Mouse (Mus musculus): Measurements from ENCODE around the gene Fhit. TPM values are rescaled to one million over a fixed set of nuclear protein-coding genes. Genes with fewer than 3 reads are reported as not detected.
"Not testable (repeated sequence)": the region's sequence is repeated elsewhere in the genome, so short reads cannot be mapped to it uniquely, and the experiment has no call there.

The Fhit gene
- polyA plus RNA-seq, 1 experiment from 2014 or later, result 13.3 TPM

DNA sequence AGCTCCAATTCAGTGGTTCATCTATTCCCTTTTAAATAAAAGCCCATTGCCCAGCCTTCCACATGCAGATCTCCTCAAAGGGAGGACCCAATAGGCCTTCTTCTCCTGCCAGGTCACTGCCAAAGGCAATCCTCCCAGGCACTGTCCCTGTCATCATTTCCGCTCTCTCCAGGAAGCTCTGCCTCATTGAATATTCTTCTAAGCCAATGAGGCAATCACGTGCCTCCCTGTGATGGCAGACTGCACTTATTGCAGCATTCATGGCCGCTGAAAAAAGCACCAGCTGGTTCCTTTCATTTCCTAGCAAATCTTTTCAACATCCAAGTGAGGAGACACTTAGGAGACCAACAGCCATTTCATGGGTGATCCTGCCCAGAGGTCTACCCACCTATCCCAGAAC is 77.9 kb downstream of the Fhit start:
- Histone ChIP-seq H3K27ac (no peak overlapping the region), H3K4me2 (ENCODE audit: low read length) (no peak overlapping the region), H3K27me3 (ENCODE audit: insufficient read depth, low read length) (no peaks in the 10 kb centered on the region), H3K4me3 (replicated peaks; ENCODE audit: low read depth, low read length) (no peak overlapping the region), H3K9ac (ENCODE audit: low read depth, low read length) (no peak overlapping the region), H3K4me1 (replicated peaks; ENCODE audit: insufficient read depth, low read length) (no peaks in the 10 kb centered on the region), H3K36me3 (ENCODE audit: insufficient read depth, low read length) (no peaks in the 10 kb centered on the region), H3K9me3 (replicated peaks; ENCODE audit: low read length) (no peaks in the 10 kb centered on the region)
- TF ChIP-seq CTCF (IDR thresholded peaks at IDR 0.05; ENCODE audit: low read depth), result no peak
- no peak for ATAC-seq (replicated peaks; ENCODE audit: low FRiP score, low read depth)
- no peak for DNase-seq (ENCODE audit: low spot score)
- 48% methylated on average over 3 of the region's 3 CpGs for WGBS

- no peak for TF ChIP-seq CTCF (IDR thresholded peaks at IDR 0.05; ENCODE audit: low read depth)
- WGBS, result 46% methylated on average over 5 of the region's 5 CpGs
- Histone ChIP-seq H3K9ac (ENCODE audit: low read depth, low read length) (no peak overlapping the region), H3K4me1 (replicated peaks; ENCODE audit: insufficient read depth, low read length) (no peaks in the 10 kb centered on the region), H3K9me3 (replicated peaks; ENCODE audit: low read length) (no peaks in the 10 kb centered on the region), H3K4me3 (replicated peaks; ENCODE audit: low read depth, low read length) (no peak overlapping the region), H3K27ac (no peak overlapping the region), H3K4me2 (ENCODE audit: low read length) (no peak overlapping the region), H3K36me3 (ENCODE audit: insufficient read depth, low read length) (no peaks in the 10 kb centered on the region), H3K27me3 (ENCODE audit: insufficient read depth, low read length) (no peaks in the 10 kb centered on the region)
- ATAC-seq (replicated peaks; ENCODE audit: low FRiP score, low read depth), result no peak
- peak; percentile 9 for DNase-seq (ENCODE audit: low spot score)
Measured at GRCm38 (mm10) chr14:11083462-11083861, 78.4 kb downstream of the Fhit start.

DNA sequence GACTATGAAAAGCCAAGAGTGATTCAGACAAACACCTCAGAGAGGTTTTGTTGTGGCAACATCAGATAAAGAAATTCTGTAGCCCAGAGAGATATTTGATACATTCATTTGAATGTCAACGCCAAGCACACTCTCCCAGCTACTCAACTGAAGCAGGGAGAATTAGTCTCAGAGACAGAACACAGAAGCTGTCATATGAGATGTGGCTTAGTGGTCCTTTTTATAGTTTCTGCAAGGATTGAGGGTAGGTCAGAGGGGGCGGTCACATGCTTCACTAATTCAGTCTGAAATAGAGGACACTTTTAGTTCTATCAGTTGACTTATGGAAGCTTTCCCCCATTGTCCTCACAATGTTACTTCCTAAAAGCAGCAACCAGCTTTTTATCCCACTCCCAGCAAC is 98.2 kb downstream of the Fhit start:
- Histone ChIP-seq H3K36me3 (ENCODE audit: insufficient read depth, low read length) (no peaks in the 10 kb centered on the region), H3K4me2 (ENCODE audit: low read length) (no peak overlapping the region), H3K27ac (no peak overlapping the region), H3K9me3 (replicated peaks; ENCODE audit: low read length) (no peaks in the 10 kb centered on the region), H3K4me3 (replicated peaks; ENCODE audit: low read depth, low read length) (no peak overlapping the region), H3K27me3 (ENCODE audit: insufficient read depth, low read length) (no peaks in the 10 kb centered on the region), H3K4me1 (replicated peaks; ENCODE audit: insufficient read depth, low read length) (no peaks in the 10 kb centered on the region), H3K9ac (ENCODE audit: low read depth, low read length) (no peak overlapping the region)
- no peak for ATAC-seq (replicated peaks; ENCODE audit: low FRiP score, low read depth)
- peak; percentile 70 for DNase-seq (ENCODE audit: low spot score)
- no peak for TF ChIP-seq CTCF (IDR thresholded peaks at IDR 0.05; ENCODE audit: low read depth)
- 53% methylated on average over 2 of the region's 2 CpGs for WGBS

DNA sequence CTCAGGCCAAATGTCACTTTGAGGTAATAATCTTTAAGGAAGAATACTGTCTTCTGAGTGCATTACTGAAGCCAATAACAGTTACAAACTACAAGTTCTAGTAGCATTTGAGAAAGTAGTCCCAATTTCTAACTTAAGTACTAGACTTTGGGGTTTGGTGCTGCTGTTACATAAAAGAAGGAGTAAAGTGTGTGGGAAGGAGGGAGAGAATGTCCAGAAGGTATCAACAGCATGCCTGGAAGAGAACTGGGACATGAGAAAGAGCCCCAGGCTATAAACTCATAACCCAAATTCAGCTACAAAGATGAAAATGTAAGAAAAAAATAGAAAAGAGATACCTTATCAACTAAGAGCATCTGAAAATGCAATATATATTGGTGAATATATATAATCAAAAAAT is 101.6 kb downstream of the Fhit start:
- Histone ChIP-seq H3K4me2 (ENCODE audit: low read length) (no peak overlapping the region), H3K4me1 (replicated peaks; ENCODE audit: insufficient read depth, low read length) (no peaks in the 10 kb centered on the region), H3K4me3 (replicated peaks; ENCODE audit: low read depth, low read length) (no peak overlapping the region), H3K27ac (no peak overlapping the region), H3K9me3 (replicated peaks; ENCODE audit: low read length) (no peaks in the 10 kb centered on the region), H3K36me3 (ENCODE audit: insufficient read depth, low read length) (no peaks in the 10 kb centered on the region), H3K27me3 (ENCODE audit: insufficient read depth, low read length) (no peaks in the 10 kb centered on the region), H3K9ac (ENCODE audit: low read depth, low read length) (no peak overlapping the region)
- no peak for DNase-seq (ENCODE audit: low spot score)
- no peak for ATAC-seq (replicated peaks; ENCODE audit: low FRiP score, low read depth)
- no peak for TF ChIP-seq CTCF (IDR thresholded peaks at IDR 0.05; ENCODE audit: low read depth)

DNA sequence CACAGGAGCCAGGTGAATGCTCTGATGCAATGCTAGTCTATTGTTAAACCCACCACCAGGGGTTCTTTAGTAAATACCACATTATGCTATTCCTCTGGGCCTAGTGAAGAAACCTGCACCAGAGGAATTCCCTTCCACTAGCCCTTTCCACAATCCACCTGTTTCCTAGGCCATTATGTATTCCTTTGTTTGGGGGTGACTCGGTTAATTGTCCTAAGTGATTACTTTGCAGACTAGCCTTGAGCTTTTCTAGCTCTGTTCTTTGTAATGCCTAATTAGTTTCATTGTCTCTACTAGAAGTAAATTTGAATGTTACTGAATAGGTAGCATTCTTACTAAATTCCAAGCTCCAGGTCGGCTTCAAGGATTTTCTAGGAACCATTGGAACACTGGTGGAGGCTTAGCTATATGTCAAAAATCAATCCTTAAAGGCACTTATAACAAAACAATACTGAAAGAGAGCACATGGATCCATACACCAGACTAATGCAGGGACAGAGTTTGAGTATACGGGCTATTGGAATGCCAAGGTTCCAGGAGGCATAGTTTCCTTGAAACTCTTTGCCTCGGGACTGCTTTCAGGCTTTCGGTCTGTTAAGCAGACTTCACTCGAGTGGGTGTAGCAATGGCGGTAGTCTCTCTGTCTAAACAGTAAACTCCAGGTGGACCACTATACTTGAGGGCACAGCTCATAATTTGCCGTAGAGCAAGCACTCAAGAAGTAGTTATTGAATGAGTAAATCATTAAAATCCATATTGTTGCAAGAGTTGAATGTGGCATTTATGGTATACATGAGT is 122.1 kb downstream of the Fhit start:
- not testable (repeated sequence) for H3K27me3 ChIP-seq (ENCODE audit: insufficient read depth, low read length); H3K9me3 ChIP-seq (replicated peaks; ENCODE audit: low read length); H3K4me2 ChIP-seq (ENCODE audit: low read length); ATAC-seq (replicated peaks; ENCODE audit: low FRiP score, low read depth); H3K9ac ChIP-seq (ENCODE audit: low read depth, low read length); DNase-seq (ENCODE audit: low spot score); H3K4me3 ChIP-seq (replicated peaks; ENCODE audit: low read depth, low read length); H3K27ac ChIP-seq; H3K36me3 ChIP-seq (ENCODE audit: insufficient read depth, low read length); H3K4me1 ChIP-seq (replicated peaks; ENCODE audit: insufficient read depth, low read length)
- WGBS, result 76% methylated on average over 8 of the region's 8 CpGs

DNA sequence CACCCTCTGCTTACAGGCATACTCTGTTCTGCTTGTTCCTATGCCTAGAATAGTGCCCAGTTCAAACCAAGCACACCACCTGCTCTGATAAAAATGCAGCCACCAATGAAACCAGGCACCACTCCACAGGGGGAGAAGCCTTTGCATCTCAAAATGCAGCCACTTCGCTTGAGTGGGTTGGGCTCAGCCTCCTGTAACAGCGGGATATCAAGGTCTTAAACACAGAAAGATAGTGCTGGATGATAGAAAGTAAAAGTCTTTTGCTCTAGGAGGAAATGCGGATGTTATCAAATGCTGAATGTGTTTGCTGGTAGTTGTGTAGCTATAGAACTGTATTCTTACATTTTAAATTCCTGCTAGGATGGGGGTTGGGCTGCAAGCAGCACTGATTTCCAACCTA is 140.4 kb downstream of the Fhit start:
- peak; percentile 3 for DNase-seq (ENCODE audit: low spot score)
- H3K4me2 ChIP-seq (ENCODE audit: low read length), result no peak overlapping the region
- 30% methylated on average over 3 of the region's 3 CpGs for WGBS
- no peaks in the 10 kb centered on the region for H3K9me3 ChIP-seq (replicated peaks; ENCODE audit: low read length)
- H3K27ac ChIP-seq, result no peak overlapping the region
- TF ChIP-seq CTCF (IDR thresholded peaks at IDR 0.05; ENCODE audit: low read depth), result no peak
- no peaks in the 10 kb centered on the region for H3K27me3 ChIP-seq (ENCODE audit: insufficient read depth, low read length)
- no peaks in the 10 kb centered on the region for H3K4me1 ChIP-seq (replicated peaks; ENCODE audit: insufficient read depth, low read length)
- no peak overlapping the region for H3K9ac ChIP-seq (ENCODE audit: low read depth, low read length)
- H3K36me3 ChIP-seq (ENCODE audit: insufficient read depth, low read length), result no peaks in the 10 kb centered on the region
- ATAC-seq (replicated peaks; ENCODE audit: low FRiP score, low read depth), result no peak
- no peak overlapping the region for H3K4me3 ChIP-seq (replicated peaks; ENCODE audit: low read depth, low read length)

DNA sequence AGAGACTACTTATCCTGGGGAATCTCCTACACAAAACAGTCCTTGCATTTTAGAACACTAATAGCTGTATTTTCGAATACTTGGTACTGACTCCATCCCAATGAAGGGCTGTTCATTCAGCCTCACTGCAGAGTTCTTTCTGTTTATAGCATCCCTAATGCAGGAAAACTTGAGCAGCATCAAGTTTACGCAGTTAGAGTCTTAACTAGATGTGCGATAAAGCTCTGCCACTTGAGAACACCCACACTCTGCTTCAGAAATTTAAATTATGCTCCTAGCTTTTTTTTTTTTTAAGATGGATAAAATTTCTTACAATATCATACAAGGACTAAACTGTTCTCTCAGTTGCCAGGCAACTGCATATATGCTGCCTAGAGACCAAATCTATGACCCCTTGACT is 183.2 kb downstream of the Fhit start:
- no peak for TF ChIP-seq CTCF (IDR thresholded peaks at IDR 0.05; ENCODE audit: low read depth)
- Histone ChIP-seq H3K4me2 (ENCODE audit: low read length) (no peak overlapping the region), H3K4me3 (replicated peaks; ENCODE audit: low read depth, low read length) (no peak overlapping the region), H3K9me3 (replicated peaks; ENCODE audit: low read length) (no peaks in the 10 kb centered on the region), H3K4me1 (replicated peaks; ENCODE audit: insufficient read depth, low read length) (no peaks in the 10 kb centered on the region), H3K36me3 (ENCODE audit: insufficient read depth, low read length) (no peaks in the 10 kb centered on the region), H3K9ac (ENCODE audit: low read depth, low read length) (no peak overlapping the region), H3K27me3 (ENCODE audit: insufficient read depth, low read length) (no peaks in the 10 kb centered on the region), H3K27ac (no peak overlapping the region)
- WGBS, result 91% methylated on average over 3 of the region's 3 CpGs
- ATAC-seq (replicated peaks; ENCODE audit: low FRiP score, low read depth), result no peak
- no peak for DNase-seq (ENCODE audit: low spot score)
